Comparison of ENCODE assay signal across 8 mouse cellular contexts in genomic region chr2:136387181-136388131, GRCm38 (mm10). TPM values are rescaled to one million over a fixed set of nuclear protein-coding genes. Genes with fewer than 3 reads are reported as not detected.
DNase-seq lines count a peak whose midpoint lies in the region; ATAC-seq and TF ChIP-seq lines count a peak whose summit lies in the region.

Pak7 (minus strand) TSS chr2:136387967.

- H3K36me3 ChIP-seq in forebrain, postnatal 0 days (ENCODE audit: insufficient read depth): no peaks in the 10 kb centered on the region
- H3K36me3 ChIP-seq in intestine, postnatal 0 days (ENCODE audit: control insufficient read depth, insufficient read depth): no peaks in the 10 kb centered on the region

- peak within 1 kb of the TSS; percentile 57 for H3K4me2 ChIP-seq in forebrain, postnatal 0 days (ENCODE audit: low read depth)
- H3K4me2 ChIP-seq in intestine, postnatal 0 days (replicated peaks; ENCODE audit: low read depth): peak within 1 kb of the TSS; percentile 66

- H3K4me1 ChIP-seq in cerebellum, adult 2 months (ENCODE audit: control insufficient read depth, insufficient read depth, low read length): no peaks in the 10 kb centered on the region; the same call in 1 of the 2 replicates
- H3K4me1 ChIP-seq in forebrain, postnatal 0 days (ENCODE audit: insufficient read depth): peaks cover 18% of the 10 kb centered on the region
- no peaks in the 10 kb centered on the region for H3K4me1 ChIP-seq in intestine, postnatal 0 days (replicated peaks; ENCODE audit: control insufficient read depth, insufficient read depth, low read length)

- ATAC-seq in forebrain, postnatal 0 days: peak; percentile 97
- ATAC-seq in intestine, postnatal 0 days: peak; percentile 43; the same call in 1 of the 2 replicates
- ATAC-seq in inflammation-experienced regulatory T-cells, adult 6 months: no peak

- TF ChIP-seq POLR2A in cerebellum, adult 2 months (IDR thresholded peaks at IDR 0.05; ENCODE audit: borderline replicate concordance, insufficient read depth, low read length): peak; percentile 46; the same call in 1 of the 2 replicates

- peak within 1 kb of the TSS; percentile 46 for H3K27ac ChIP-seq in cerebellum, adult 2 months (ENCODE audit: insufficient read depth, low read length)
- peak within 1 kb of the TSS; percentile 89 for H3K27ac ChIP-seq in forebrain, postnatal 0 days (ENCODE audit: low read depth, low read length)
- H3K27ac ChIP-seq in intestine, postnatal 0 days (ENCODE audit: low read depth, low read length): no peak within 1 kb of the TSS

- under 1% methylated on average over 39 of the region's 39 CpGs for WGBS in cerebellum, adult 2 months
- WGBS in forebrain, postnatal 0 days: 1% methylated on average over 39 of the region's 39 CpGs
- WGBS in intestine, postnatal 0 days: 2% methylated on average over 39 of the region's 39 CpGs

- no peaks in the 10 kb centered on the region for H3K27me3 ChIP-seq in cerebellum, adult 2 months (ENCODE audit: control insufficient read depth, insufficient read depth, low read length)
- H3K27me3 ChIP-seq in forebrain, postnatal 0 days (ENCODE audit: insufficient read depth, low read length): no peaks in the 10 kb centered on the region
- peaks cover 13% of the 10 kb centered on the region; the same call in 1 of the 2 replicates for H3K27me3 ChIP-seq in intestine, postnatal 0 days (replicated peaks; ENCODE audit: control insufficient read depth, insufficient read depth, low read length)

- DNase-seq in gastrocnemius, postnatal 4 days (ENCODE audit: low spot score in 2 of 2): peak; percentile 18 to 37
- no peak for DNase-seq in gastrocnemius, adult 8-10 months (ENCODE audit: low spot score in 2 of 2)
- peak; percentile 80 to 87 for DNase-seq in cerebellum, adult 2 months
- peak; percentile 91 for DNase-seq in forebrain, postnatal 0 days
- peak; percentile 33 for DNase-seq in liver
- DNase-seq in retina, adult 2 months (ENCODE audit: low read depth, low spot score): peak; percentile 70

- H3K9me3 ChIP-seq in forebrain, postnatal 0 days (ENCODE audit: low read length): no peaks in the 10 kb centered on the region
- H3K9me3 ChIP-seq in intestine, postnatal 0 days (ENCODE audit: control insufficient read depth): no peaks in the 10 kb centered on the region

- peak within 1 kb of the TSS; percentile 79 for H3K4me3 ChIP-seq in cerebellum, adult 2 months (replicated peaks; ENCODE audit: insufficient read depth, low read depth, low read length)
- H3K4me3 ChIP-seq in forebrain, postnatal 0 days (ENCODE audit: low read depth, low read length): peak within 1 kb of the TSS; percentile 78
- H3K4me3 ChIP-seq in intestine, postnatal 0 days (ENCODE audit: low read depth, low read length): peak within 1 kb of the TSS; percentile 35

- TF ChIP-seq CTCF in cerebellum, adult 2 months (IDR thresholded peaks at IDR 0.05; ENCODE audit: borderline replicate concordance, insufficient read depth, low read depth, low read length): no peak
- TF ChIP-seq CTCF in forebrain, postnatal 0 days (IDR thresholded peaks at IDR 0.05; ENCODE audit: low read depth): peak; percentile 57
- TF ChIP-seq CTCF in intestine, postnatal 0 days (IDR thresholded peaks at IDR 0.05; ENCODE audit: low read depth): no peak

- H3K9ac ChIP-seq in forebrain, postnatal 0 days: peak within 1 kb of the TSS; percentile 97
- no peak within 1 kb of the TSS for H3K9ac ChIP-seq in intestine, postnatal 0 days (ENCODE audit: low read depth, low read length)

RNA-seq across cellular contexts. Expression of gene Pak7, which starts in this region (rescaled TPM):
- total RNA-seq in gastrocnemius, postnatal 4 days (2021): under 1 TPM; 0.29 to 0.52 TPM
- under 1 TPM in 2 of 4 experiments, not detected in 2; 0.07 to 0.15 TPM for total RNA-seq in gastrocnemius, adult 8-10 months (2022)
- 14.6 and 15.1 TPM in 2 replicates for polyA plus RNA-seq in cerebellum, adult 2 months (2012; rRNA removed)
- total RNA-seq in forebrain, postnatal 0 days (2014; rRNA removed): 42.5 and 48.1 TPM in 2 replicates
- polyA plus RNA-seq in forebrain, postnatal 0 days (2015; fragmentation: Nextera tagmentation; extraction: Ambion mirVana): 24.0 and 29.3 TPM in 2 replicates
- polyA plus RNA-seq in intestine, postnatal 0 days (2015; fragmentation: Nextera tagmentation; extraction: Ambion mirVana): 0.29 and 0.33 TPM in 2 replicates
- not detected for polyA plus RNA-seq in inflammation-experienced regulatory T-cells, adult 6 months (2017; shearing (Covaris generic))

Comparison
In these comparisons a context has a peak if more than half of its experiments do, and no peak if none do; other contexts are left out.
1. RNA of gene Pak7 (total RNA-seq): 42.5 to 48.1 TPM in forebrain, postnatal 0 days; 0.29 to 0.52 TPM in gastrocnemius, postnatal 4 days and 0.07 to 0.15 TPM in gastrocnemius, adult 8-10 months; every median in the first group is over 10 times any median in the second.
2. RNA of gene Pak7 (polyA plus RNA-seq): 24.0 to 29.3 TPM in forebrain, postnatal 0 days and 14.6 to 15.1 TPM in cerebellum, adult 2 months; 0.29 to 0.33 TPM in intestine, postnatal 0 days and not detected in inflammation-experienced regulatory T-cells, adult 6 months; every median in the first group is over 10 times any median in the second.
3. Peak in DNase-seq in gastrocnemius, postnatal 4 days; RNA of the gene not detected or under 1 TPM.
4. Peak in ATAC-seq, H3K4me3 ChIP-seq and H3K4me2 ChIP-seq in intestine, postnatal 0 days; RNA of the gene not detected or under 1 TPM.
5. DNase-seq: peak in cerebellum, adult 2 months (2 of 2), forebrain, postnatal 0 days (single experiment), liver (single experiment) and retina, adult 2 months (single experiment); none in gastrocnemius, adult 8-10 months (0 of 2).
6. Peak in every context shown above with its lines, with median percentiles within 50 percentile points of each other: H3K4me3 ChIP-seq.